18 mouse cellular contexts compared by ENCODE assay signal in the genomic region with DNA sequence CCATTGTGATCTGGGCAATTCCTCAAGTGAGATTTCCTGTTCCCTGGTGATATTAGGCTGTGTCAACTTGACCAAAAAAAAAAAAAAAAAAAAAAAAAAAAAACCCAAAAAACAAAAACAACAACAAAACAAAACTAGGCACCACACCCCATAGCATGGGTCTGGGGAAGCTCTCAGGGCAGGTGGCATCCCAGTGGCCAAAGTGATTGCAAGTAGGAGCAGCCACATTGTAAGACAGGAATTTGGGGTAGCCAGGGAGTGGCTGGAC. TPM values are rescaled to one million over a fixed set of nuclear protein-coding genes. Genes with fewer than 3 reads are reported as not detected.
DNase-seq lines count a peak whose midpoint lies in the region; ATAC-seq and TF ChIP-seq lines count a peak whose summit lies in the region.
"Had no signal": no experiment of that assay in that cellular context is flagged by ENCODE, and none has a peak within 500 bp of the region (broad histone marks: within the 10 kb centered on the region; RNA-seq: fewer than 3 reads in every experiment).

No protein-coding gene starts in this region.

- H3K4me2 ChIP-seq in heart, postnatal 0 days (ENCODE audit: low read depth, low read length): peak overlapping the region; percentile 82; the same call in 1 of the 2 replicates
- H3K4me2 ChIP-seq in lung, embryonic 15.5 days: peak overlapping the region; percentile 90
- peak overlapping the region; percentile 80 for H3K4me2 ChIP-seq in intestine, postnatal 0 days (replicated peaks; ENCODE audit: low read depth)

- H3K9me3 ChIP-seq in heart, postnatal 0 days (replicated peaks; ENCODE audit: control insufficient read depth, low read length): no peaks in the 10 kb centered on the region
- H3K9me3 ChIP-seq in lung, embryonic 15.5 days: no peaks in the 10 kb centered on the region
- no peaks in the 10 kb centered on the region for H3K9me3 ChIP-seq in intestine, postnatal 0 days (ENCODE audit: control insufficient read depth)
- H3K9me3 ChIP-seq: embryonic facial prominence, embryonic 13.5 days; hindbrain, embryonic 13.5 days; midbrain, embryonic 12.5 days; neural tube, embryonic 13.5 days had no signal

- H3K4me3 ChIP-seq in heart, postnatal 0 days (ENCODE audit: low read depth, low read length): no peak overlapping the region
- no peak overlapping the region for H3K4me3 ChIP-seq in lung, embryonic 15.5 days
- H3K4me3 ChIP-seq in intestine, postnatal 0 days (ENCODE audit: low read depth, low read length): no peak overlapping the region
- peak overlapping the region; percentile 75; the same call in 1 of the 2 replicates for H3K4me3 ChIP-seq in small intestine, adult 2 months (ENCODE audit: low read depth, low read length)
- H3K4me3 ChIP-seq: midbrain, embryonic 12.5 days had no signal

- H3K27me3 ChIP-seq in heart, postnatal 0 days (ENCODE audit: control insufficient read depth, insufficient read depth, low read length): no peaks in the 10 kb centered on the region
- H3K27me3 ChIP-seq in lung, embryonic 15.5 days: peaks cover 16% of the 10 kb centered on the region; the same call in 1 of the 2 replicates
- no peaks in the 10 kb centered on the region for H3K27me3 ChIP-seq in intestine, postnatal 0 days (replicated peaks; ENCODE audit: control insufficient read depth, insufficient read depth, low read length)
- H3K27me3 ChIP-seq in small intestine, adult 2 months (ENCODE audit: control insufficient read depth, insufficient read depth, low read length): no peaks in the 10 kb centered on the region

- no peak overlapping the region for H3K9ac ChIP-seq in heart, postnatal 0 days (replicated peaks; ENCODE audit: low read depth, low read length)
- no peak overlapping the region for H3K9ac ChIP-seq in lung, embryonic 15.5 days
- no peak overlapping the region for H3K9ac ChIP-seq in intestine, postnatal 0 days (ENCODE audit: low read depth, low read length)
- H3K9ac ChIP-seq: embryonic facial prominence, embryonic 13.5 days; forebrain, postnatal 0 days; hindbrain, embryonic 13.5 days; midbrain, embryonic 12.5 days; neural tube, embryonic 13.5 days had no signal

- no peak for TF ChIP-seq POLR2A in small intestine, adult 2 months (IDR thresholded peaks at IDR 0.05; ENCODE audit: low read depth, low read length)

- no peak for DNase-seq in heart, postnatal 0 days (ENCODE audit: low spot score)
- no peak for DNase-seq in heart, adult 18-20 months
- no peak for DNase-seq in lung, postnatal 10 days
- DNase-seq in thymus, postnatal 4 days: no peak
- DNase-seq: adrenal gland, postnatal 14 days; cerebellum, adult 11 months; cerebellum, postnatal 10 days; forebrain, postnatal 0 days; heart, postnatal 14 days; kidney, postnatal 10 days; thymus, postnatal 25 days had no signal

- H3K4me1 ChIP-seq in heart, postnatal 0 days (ENCODE audit: control insufficient read depth, insufficient read depth): peaks cover 15% of the 10 kb centered on the region; the same call in 1 of the 2 replicates
- peaks cover 26% of the 10 kb centered on the region for H3K4me1 ChIP-seq in lung, embryonic 15.5 days
- 0 out of 2 replicates have a peak, but pooled peaks cover 6% of the 10 kb centered on the region for H3K4me1 ChIP-seq in intestine, postnatal 0 days (replicated peaks; ENCODE audit: control insufficient read depth, insufficient read depth, low read length)
- H3K4me1 ChIP-seq in small intestine, adult 2 months (ENCODE audit: control insufficient read depth, insufficient read depth, insufficient read length, low read length): peaks cover 21% of the 10 kb centered on the region

- no peak for TF ChIP-seq EP300 in heart, postnatal 0 days (IDR thresholded peaks at IDR 0.05; ENCODE audit: low read depth)

- H3K36me3 ChIP-seq in heart, postnatal 0 days (replicated peaks; ENCODE audit: control insufficient read depth, insufficient read depth, low read length): no peaks in the 10 kb centered on the region
- H3K36me3 ChIP-seq in lung, embryonic 15.5 days: no peaks in the 10 kb centered on the region
- 0 out of 2 replicates have a peak, but pooled peaks cover 2% of the 10 kb centered on the region for H3K36me3 ChIP-seq in intestine, postnatal 0 days (ENCODE audit: control insufficient read depth, insufficient read depth)
- peaks cover 5% of the 10 kb centered on the region; the same call in 1 of the 2 replicates for H3K36me3 ChIP-seq in small intestine, adult 2 months (ENCODE audit: control insufficient read depth, insufficient read depth, low read length)
- H3K36me3 ChIP-seq: embryonic facial prominence, embryonic 13.5 days; hindbrain, embryonic 13.5 days; midbrain, embryonic 12.5 days; neural tube, embryonic 13.5 days had no signal

- TF ChIP-seq CTCF in heart, postnatal 0 days (IDR thresholded peaks at IDR 0.05; ENCODE audit: low read depth): no peak
- no peak for TF ChIP-seq CTCF in intestine, postnatal 0 days (IDR thresholded peaks at IDR 0.05; ENCODE audit: low read depth)
- no peak for TF ChIP-seq CTCF in small intestine, adult 2 months (IDR thresholded peaks at IDR 0.05; ENCODE audit: extremely low read depth, insufficient read length, insufficient replicate concordance, low read depth, low read length)

- H3K27ac ChIP-seq in heart, postnatal 0 days (ENCODE audit: low read depth): no peak overlapping the region
- H3K27ac ChIP-seq in lung, embryonic 15.5 days: peak overlapping the region; percentile 92; the same call in 1 of the 2 replicates
- H3K27ac ChIP-seq in intestine, postnatal 0 days (ENCODE audit: low read depth, low read length): peak overlapping the region; percentile 96; the same call in 1 of the 2 replicates
- peak overlapping the region; percentile 97 for H3K27ac ChIP-seq in small intestine, adult 2 months (ENCODE audit: insufficient read depth, low read depth, low read length)
- H3K27ac ChIP-seq: embryonic facial prominence, embryonic 13.5 days; hindbrain, embryonic 13.5 days; midbrain, embryonic 12.5 days; neural tube, embryonic 13.5 days had no signal

- ATAC-seq in heart, postnatal 0 days (ENCODE audit: insufficient read depth, low read depth): no peak
- no peak for ATAC-seq in lung, embryonic 15.5 days (ENCODE audit: borderline replicate concordance, extremely low read depth, low FRiP score, low TSS enrichment)
- no peak for ATAC-seq in intestine, postnatal 0 days
- ATAC-seq: forebrain, postnatal 0 days had no signal

RNA-seq across cellular contexts. Expression of gene Casp7, which starts 1.5 kb away (rescaled TPM):
- 33.1 and 33.2 TPM in 2 replicates for total RNA-seq in heart, postnatal 0 days (2014; rRNA removed; ENCODE audit: low replicate concordance)
- 22.5 and 27.0 TPM in 2 replicates for polyA plus RNA-seq in heart, postnatal 0 days (2015; fragmentation: Nextera tagmentation; extraction: Ambion mirVana)
- total RNA-seq in heart, adult 18-20 months (2021): 10 to 100 TPM in 1 of 2 experiments, 1 to 10 TPM in 1; 9.1 to 12.2 TPM
- polyA plus RNA-seq in lung, embryonic 15.5 days (2015; fragmentation: Nextera tagmentation; extraction: Ambion mirVana): 33.4 and 34.8 TPM in 2 replicates
- 51.6 and 55.6 TPM in 2 replicates for polyA plus RNA-seq in intestine, postnatal 0 days (2015; fragmentation: Nextera tagmentation; extraction: Ambion mirVana)
- 57.2 and 112 TPM in 2 replicates for polyA plus RNA-seq in small intestine, adult 2 months (2012; rRNA removed)

RNA-seq across cellular contexts. Expression of gene Nrap, which starts 8.6 kb away (rescaled TPM):
- 163 and 207 TPM in 2 replicates for total RNA-seq in heart, postnatal 0 days (2014; rRNA removed; ENCODE audit: low replicate concordance)
- polyA plus RNA-seq in heart, postnatal 0 days (2015; fragmentation: Nextera tagmentation; extraction: Ambion mirVana): 52.9 and 60.1 TPM in 2 replicates
- 100 to 1,000 TPM; 379 to 400 TPM for total RNA-seq in heart, adult 18-20 months (2021)
- 0.86 and 1.0 TPM in 2 replicates for polyA plus RNA-seq in lung, embryonic 15.5 days (2015; fragmentation: Nextera tagmentation; extraction: Ambion mirVana)
- polyA plus RNA-seq in intestine, postnatal 0 days (2015; fragmentation: Nextera tagmentation; extraction: Ambion mirVana): 0.22 TPM in 2 replicates
- 0.41 and 1.7 TPM in 2 replicates for polyA plus RNA-seq in small intestine, adult 2 months (2012; rRNA removed)

Comparison
In these comparisons a context has a peak if more than half of its experiments do, and no peak if none do; other contexts are left out.
1. RNA of gene Nrap, which starts 8.6 kb away (polyA plus RNA-seq): 52.9 to 60.1 TPM in heart, postnatal 0 days; 0.41 to 1.7 TPM in small intestine, adult 2 months, 0.86 to 1.0 TPM in lung, embryonic 15.5 days and 0.22 TPM in intestine, postnatal 0 days; every median in the first group is over 10 times any median in the second.
2. Peak in every context shown above with its lines, with median percentiles within 50 percentile points of each other: H3K4me2 ChIP-seq.